ENCODE assay signal across 7 mouse cellular contexts in genomic region chr1:138619114-138619971, GRCm38 (mm10). TPM values are rescaled to one million over a fixed set of nuclear protein-coding genes. Genes with fewer than 3 reads are reported as not detected.
DNase-seq lines count a peak whose midpoint lies in the region; ATAC-seq lines count a peak whose summit lies in the region.

No protein-coding gene starts in this region.

- no peaks in the 10 kb centered on the region for H3K9me3 ChIP-seq in intestine, embryonic 15.5 days
- H3K9me3 ChIP-seq in midbrain, embryonic 10.5 days (replicated peaks) = no peaks in the 10 kb centered on the region

- intact Hi-C loops in left cerebral cortex, postnatal 25 days (cut with DNase I) = loop anchor here (5.0 to 10.0 kb wide), 2 partner anchors 122 to 485 kb away; no protein-coding TSS in a partner anchor

- peak overlapping the region; percentile 97 for H3K4me3 ChIP-seq in intestine, embryonic 15.5 days (replicated peaks)
- H3K4me3 ChIP-seq in midbrain, embryonic 10.5 days = peak overlapping the region; percentile 83

- H3K4me2 ChIP-seq in intestine, embryonic 15.5 days (replicated peaks) = peak overlapping the region; percentile 81

- H3K4me1 ChIP-seq in intestine, embryonic 15.5 days (replicated peaks) = no peaks in the 10 kb centered on the region
- peaks cover 32% of the 10 kb centered on the region for H3K4me1 ChIP-seq in midbrain, embryonic 10.5 days

- H3K27me3 ChIP-seq in intestine, embryonic 15.5 days (replicated peaks) = no peaks in the 10 kb centered on the region
- no peaks in the 10 kb centered on the region for H3K27me3 ChIP-seq in midbrain, embryonic 10.5 days (ENCODE audit: low read depth, poor library complexity, severe bottlenecking)

- H3K27ac ChIP-seq in intestine, embryonic 15.5 days = peak overlapping the region; percentile 99
- H3K27ac ChIP-seq in midbrain, embryonic 10.5 days (replicated peaks) = peak overlapping the region; percentile 96

- WGBS in intestine, embryonic 15.5 days = under 1% methylated on average over 75 of the region's 83 CpGs
- WGBS in midbrain, embryonic 10.5 days = under 1% methylated on average over 83 of the region's 83 CpGs

- peak; percentile 91 to 93 for DNase-seq in adrenal gland, adult 18-20 months (ENCODE audit: low spot score in 2 of 2)
- DNase-seq in embryo, embryonic 11 days = peak; percentile 96
- DNase-seq in gastrocnemius, postnatal 25 days = peak; percentile 96
- DNase-seq in left cerebral cortex, postnatal 25 days (ENCODE audit: low spot score in 2 of 2) = peak; percentile 96 to 98
- peak; percentile 97 for DNase-seq in midbrain, embryonic 10.5 days (ENCODE audit: low spot score)
- DNase-seq in right cerebral cortex, postnatal 4 days = peak; percentile 98

- ATAC-seq in intestine, embryonic 15.5 days = peak; percentile 97

- peak overlapping the region; percentile 88 for H3K9ac ChIP-seq in intestine, embryonic 15.5 days

- no peaks in the 10 kb centered on the region for H3K36me3 ChIP-seq in intestine, embryonic 15.5 days
- no peaks in the 10 kb centered on the region for H3K36me3 ChIP-seq in midbrain, embryonic 10.5 days

RNA-seq across cellular contexts. Expression of gene Nek7, which starts 0.6 kb away (rescaled TPM):
- 10 to 100 TPM; 43.8 to 52.3 TPM for total RNA-seq in adrenal gland, adult 18-20 months (2021)
- total RNA-seq in gastrocnemius, postnatal 25 days (2021) = 10 to 100 TPM; 70.1 to 81.7 TPM
- 23.3 and 24.5 TPM in 2 replicates for polyA plus RNA-seq in intestine, embryonic 15.5 days (2015; fragmentation: Nextera tagmentation; extraction: Ambion mirVana)
- 10 to 100 TPM; 31.0 to 31.3 TPM for total RNA-seq in left cerebral cortex, postnatal 25 days (2021)
- 26.5 and 28.3 TPM in 2 replicates for polyA plus RNA-seq in midbrain, embryonic 10.5 days (2016; fragmentation: Nextera tagmentation; extraction: Ambion mirVana)

Comparison
In these comparisons a context has a peak if more than half of its experiments do, and no peak if none do; other contexts are left out.
1. Peak in every context shown above with its lines: DNase-seq, ATAC-seq, H3K4me3 ChIP-seq and H3K27ac ChIP-seq.